Mouse (Mus musculus) Patski (cell line): Measurements from ENCODE around the gene Aqp9. TPM values are rescaled to one million over a fixed set of nuclear protein-coding genes. Genes with fewer than 3 reads are reported as not detected.
A peak's percentile ranks its signal among the peaks of the same experiment; 100 is the strongest.

Experiments
- ATAC-seq: fragments of 100-300 bp; one replicate; pipeline ENCODE4 v1.8.0; 2021
- CTCF ChIA-PET: fragments of 350-600 bp; sonication (Branson Sonifier 250); formaldehyde crosslinking; loops from one replicate; lab custom pipeline; 2022; ENCODE audit warnings: inconsistent platforms; lab: Charles Lee
- POLR2A ChIA-PET: fragments of 350-600 bp; sonication (Branson Sonifier 250); formaldehyde crosslinking; loops from one replicate; lab custom pipeline; 2022; ENCODE audit warnings: antibody characterized with exemption, inconsistent platforms; lab: Charles Lee
- DNase-seq: peaks from one replicate; pipeline ENCODE4 v3.0.0-alpha.2; 2011; ENCODE audit warnings: low read depth, low spot score
- H3K27me3 ChIP-seq: fragments of 371-371 bp; one replicate; pipeline ENCODE4 v1.5.1; 2021
- CTCF ChIP-seq: fragments of 100-300 bp; IDR thresholded peaks from one replicate; pipeline ENCODE4 v1.5.1; 2021
- in situ Hi-C: fragments of 300-500 bp; cut with MboI; formaldehyde crosslinking; loops from 3 replicates; pipeline ENCODE4 v1.11.1; 2018; ENCODE audit warnings: low pct_unique_long_range_greater_than_20kb, mixed read lengths
- polyA plus RNA-seq: library from polyadenylated mRNA; unstranded; gene quantifications from one replicate; pipeline ENCODE4 v1.2.3, GENCODE M21; 2021

Aqp9 gene
- polyA plus RNA-seq, 1 experiment from 2014 or later, result 0.30 TPM

DNA sequence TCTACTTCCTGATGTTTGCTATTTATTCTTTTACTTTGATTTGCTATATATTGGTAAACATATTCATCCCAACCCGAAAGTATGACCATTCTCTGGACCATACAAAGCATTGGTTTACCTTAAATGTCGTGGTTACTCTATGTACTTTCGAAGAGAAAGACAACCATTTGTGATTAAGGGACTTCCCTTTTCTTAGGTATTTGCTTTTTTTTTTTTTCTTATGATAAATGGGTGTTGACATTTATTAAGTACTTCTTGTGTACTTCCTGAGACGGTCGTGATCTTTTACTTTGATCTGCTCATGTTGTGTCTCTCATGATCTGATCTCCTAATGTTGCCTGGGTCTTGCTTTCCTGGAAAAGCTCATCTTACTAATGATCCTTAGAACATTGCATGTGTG, 30.3 kb upstream of the Aqp9 start:
- in situ Hi-C loops, result no loop called here
- TF ChIP-seq CTCF, result no peak
- ATAC-seq (no peak), DNase-seq (no peak)
- ChIA-PET POLR2A (no interaction called here), CTCF (interaction anchor here (0.9 to 3.4 kb wide), 2 partner anchors 10 to 69 kb away, joined by 3 to 17 read pairs; no protein-coding TSS in a partner anchor)
- peaks cover 19% of the 10 kb centered on the region for H3K27me3 ChIP-seq

DNA sequence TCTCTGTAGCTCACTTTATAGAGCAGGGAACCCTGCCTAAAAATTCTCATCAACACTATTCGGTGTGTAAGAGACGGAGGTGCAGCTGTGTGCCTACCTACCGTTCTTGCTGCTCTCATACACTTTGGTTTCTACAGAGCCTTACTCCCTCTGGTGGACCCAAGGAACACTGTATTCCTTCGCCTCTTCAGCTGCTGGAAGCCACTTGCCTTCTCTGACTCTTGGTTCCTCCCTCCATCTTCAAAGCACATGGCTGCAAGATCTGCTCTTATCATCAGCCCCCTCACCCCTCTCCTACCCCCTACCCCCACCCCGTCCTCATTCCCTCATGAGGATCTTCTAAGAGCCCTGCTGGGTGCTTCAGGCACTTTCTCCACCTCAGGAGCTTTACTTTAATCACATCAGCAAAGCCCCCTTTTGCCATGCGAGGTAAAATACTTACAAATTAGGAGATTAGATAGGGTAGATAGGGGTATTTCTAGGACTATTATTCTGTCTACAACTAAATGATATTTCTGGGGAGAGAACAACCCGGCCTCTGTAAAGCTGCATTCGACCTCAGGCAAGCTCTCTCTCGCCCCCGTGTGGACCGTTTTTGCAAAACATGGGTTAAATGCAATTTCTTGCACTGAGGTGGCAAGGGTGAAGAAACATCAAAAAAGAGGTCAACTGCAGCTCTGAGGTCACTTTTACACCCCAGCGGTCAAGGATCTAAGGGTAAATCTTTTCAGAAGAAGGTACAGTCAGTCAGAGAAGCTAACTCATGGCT, 20.3 kb upstream of the Aqp9 start:
- ATAC-seq, result peak; percentile 57

DNA sequence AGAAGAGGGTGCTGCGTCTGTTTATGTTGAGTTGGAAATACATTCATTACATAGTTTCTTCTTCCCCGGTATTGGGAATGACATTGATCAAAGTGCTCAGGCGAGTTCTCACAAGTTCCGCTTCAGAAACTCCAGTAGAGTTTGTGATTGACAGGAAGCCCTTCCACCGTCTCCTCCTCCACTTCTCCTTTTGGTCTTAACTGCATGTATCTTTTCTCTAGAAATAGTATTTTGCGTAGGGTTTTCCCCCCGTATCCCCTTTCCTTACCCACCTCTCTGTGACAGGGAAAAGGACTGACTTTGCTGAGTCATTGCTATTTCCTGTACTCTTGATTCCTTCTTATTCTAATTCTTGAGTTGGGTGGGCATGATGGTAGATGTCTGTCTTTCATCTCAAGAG, 18.9 kb upstream of the Aqp9 start:
- in situ Hi-C loops, result loop anchor here (10.0 kb wide), 2 partner anchors 53 to 523 kb away; no protein-coding TSS in a partner anchor
- DNase-seq (no peak), ATAC-seq (no peak)
- ChIA-PET CTCF (interaction anchor here (1.3 to 2.5 kb wide), 4 partner anchors 24 to 1174 kb away, joined by 3 to 66 read pairs (median 12); no protein-coding TSS in a partner anchor), POLR2A (no interaction called here)
- no peak for TF ChIP-seq CTCF
- peaks cover 4% of the 10 kb centered on the region for H3K27me3 ChIP-seq

More for the DNA sequence above, 20.3 kb upstream of the Aqp9 start:
- TF ChIP-seq CTCF, result peak; percentile 74
- no peak for DNase-seq
- in situ Hi-C loops, result loop anchor here (10.0 kb wide), 2 partner anchors 54 to 524 kb away; no protein-coding TSS in a partner anchor
- ChIA-PET POLR2A (interaction anchor here (0.6 kb wide), 1 partner anchor 41 kb away, joined by 3 read pairs; no protein-coding TSS in a partner anchor), CTCF (interaction anchor here (0.7 to 2.5 kb wide), 25 partner anchors 10 to 1175 kb away, joined by 3 to 66 read pairs (median 4); no protein-coding TSS in a partner anchor)
- H3K27me3 ChIP-seq, result peaks cover 4% of the 10 kb centered on the region

DNA sequence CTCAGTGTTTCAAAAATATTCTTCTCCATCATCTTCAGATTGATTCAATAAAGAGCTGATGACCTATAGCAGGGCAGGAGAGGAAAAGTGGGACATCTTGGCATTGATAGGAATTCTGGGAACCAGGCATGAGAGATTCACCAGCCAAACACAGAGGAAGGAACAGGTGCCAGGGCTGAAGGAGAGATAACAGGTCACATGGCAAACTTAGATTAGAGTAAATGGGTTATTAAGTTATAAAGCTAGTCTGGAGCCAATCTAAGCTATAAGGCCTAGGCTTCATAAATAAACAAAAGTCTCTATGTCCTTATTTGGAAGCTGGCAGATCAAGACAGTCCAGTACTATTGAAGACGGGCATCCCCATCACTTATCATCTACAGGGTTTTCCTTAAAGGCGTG, 17.3 kb upstream of the Aqp9 start:
- ATAC-seq (no peak), DNase-seq (no peak)
- POLR2A ChIA-PET, result no interaction called here
- peaks cover 9% of the 10 kb centered on the region for H3K27me3 ChIP-seq
- in situ Hi-C loops, result loop anchor here (10.0 kb wide), 2 partner anchors 51 to 521 kb away; no protein-coding TSS in a partner anchor
- TF ChIP-seq CTCF, result no peak
- CTCF ChIA-PET, result interaction anchor here (0.8 to 1.0 kb wide), 3 partner anchors 13 to 60 kb away, joined by 3 to 4 read pairs (median 3); no protein-coding TSS in a partner anchor

DNA sequence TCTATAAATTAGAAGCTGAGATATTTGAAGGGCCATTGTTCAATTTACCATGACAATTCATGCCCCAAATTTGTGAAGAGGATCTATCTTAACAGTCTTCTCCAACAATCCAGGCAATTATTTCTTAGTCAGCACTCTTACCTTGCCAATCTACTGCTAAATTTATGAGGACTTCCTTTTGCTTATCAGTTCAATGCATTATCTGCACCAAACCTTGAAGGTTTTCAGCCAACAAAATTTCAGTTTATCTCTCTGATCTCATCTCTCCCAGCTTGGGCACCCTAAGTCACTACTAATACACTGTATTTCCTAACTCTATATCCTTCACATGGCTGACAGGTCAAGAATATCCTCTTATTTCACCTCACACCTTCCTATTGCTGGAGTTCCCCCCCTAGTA, 16.8 kb upstream of the Aqp9 start:
- in situ Hi-C loops, result loop anchor here (10.0 kb wide), 2 partner anchors 50 to 520 kb away; no protein-coding TSS in a partner anchor
- DNase-seq (no peak), ATAC-seq (no peak)
- ChIA-PET CTCF (no interaction called here), POLR2A (no interaction called here)
- no peak for TF ChIP-seq CTCF
- H3K27me3 ChIP-seq, result peaks cover 9% of the 10 kb centered on the region

DNA sequence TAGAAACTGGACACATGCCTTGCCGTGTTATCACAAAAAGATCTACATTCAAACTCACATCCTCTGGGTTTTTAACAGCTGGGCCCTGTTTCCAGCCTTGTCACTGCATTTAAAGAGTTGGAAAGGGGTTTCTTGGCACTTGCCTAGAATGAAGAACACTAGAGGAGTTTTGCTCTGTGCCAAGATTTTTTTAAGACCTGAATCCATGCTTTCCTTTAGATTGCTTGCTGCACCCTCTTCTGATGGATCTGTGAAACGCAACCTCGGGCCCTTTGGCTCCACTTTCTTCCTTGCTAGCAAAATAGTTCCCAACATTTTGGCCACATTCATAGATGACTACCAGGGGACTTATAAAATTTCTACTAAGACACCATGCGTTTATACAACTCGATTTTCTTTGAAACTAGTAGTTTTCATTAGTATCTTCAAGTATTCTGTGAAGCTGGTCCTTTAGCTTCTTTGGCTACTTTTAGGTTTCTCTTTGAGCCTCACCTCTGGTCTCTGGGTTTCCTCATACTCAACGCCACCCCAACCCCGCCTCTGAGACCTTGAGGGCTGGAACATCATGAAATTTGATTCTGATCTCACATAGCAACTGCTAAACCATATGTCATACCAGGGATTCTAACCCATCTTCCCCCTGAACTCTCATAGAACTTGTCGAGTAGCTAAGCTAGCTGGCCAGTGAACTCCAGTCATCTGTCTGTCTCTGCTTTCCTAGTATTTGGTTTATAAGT, 11.7 kb upstream of the Aqp9 start:
- DNase-seq, result no peak
- peak; percentile 46 for TF ChIP-seq CTCF
- POLR2A ChIA-PET, result interaction anchor here (1.0 kb wide), 1 partner anchor 39 kb away, joined by 3 read pairs; no protein-coding TSS in a partner anchor
- in situ Hi-C loops, result loop anchor here (10.0 kb wide), 2 partner anchors 45 to 515 kb away; no protein-coding TSS in a partner anchor
- CTCF ChIA-PET, result interaction anchor here (1.2 kb wide), 1 partner anchor 52 kb away, joined by 3 read pairs; no protein-coding TSS in a partner anchor
- no peak for ATAC-seq
- H3K27me3 ChIP-seq, result peaks cover 26% of the 10 kb centered on the region

DNA sequence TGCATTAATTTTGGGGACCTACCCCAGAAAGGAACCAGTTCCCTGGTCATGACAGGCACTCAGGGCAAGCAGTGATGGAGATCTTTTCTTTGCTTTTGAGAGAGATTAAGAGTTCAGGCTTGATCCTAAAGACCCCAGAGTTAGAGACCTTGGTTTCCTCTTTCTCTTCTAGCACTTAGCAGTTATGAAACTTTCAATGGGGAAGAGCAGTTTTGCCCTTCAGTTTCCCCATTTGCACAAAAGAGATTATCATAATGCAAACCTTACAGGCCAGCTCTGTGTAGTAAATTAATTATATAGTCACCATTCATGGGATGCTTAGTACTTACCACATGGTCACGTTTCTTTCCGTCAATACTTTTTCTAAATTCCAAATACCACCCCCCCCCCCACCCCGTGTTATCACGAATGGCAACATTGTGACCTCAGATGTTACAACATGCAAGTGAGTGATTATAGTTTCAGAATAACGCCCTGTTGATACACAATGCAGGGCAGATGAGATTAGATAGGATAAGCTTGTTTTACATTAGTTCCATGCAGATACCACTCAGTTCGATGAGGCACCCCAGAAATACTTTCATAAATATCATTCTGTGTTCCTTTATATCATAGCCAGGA, 10.9 kb upstream of the Aqp9 start:
- in situ Hi-C loops, result no loop called here
- ATAC-seq, result no peak
- CTCF ChIA-PET, result interaction anchor here (1.2 kb wide), 1 partner anchor 51 kb away, joined by 3 read pairs; no protein-coding TSS in a partner anchor

DNA sequence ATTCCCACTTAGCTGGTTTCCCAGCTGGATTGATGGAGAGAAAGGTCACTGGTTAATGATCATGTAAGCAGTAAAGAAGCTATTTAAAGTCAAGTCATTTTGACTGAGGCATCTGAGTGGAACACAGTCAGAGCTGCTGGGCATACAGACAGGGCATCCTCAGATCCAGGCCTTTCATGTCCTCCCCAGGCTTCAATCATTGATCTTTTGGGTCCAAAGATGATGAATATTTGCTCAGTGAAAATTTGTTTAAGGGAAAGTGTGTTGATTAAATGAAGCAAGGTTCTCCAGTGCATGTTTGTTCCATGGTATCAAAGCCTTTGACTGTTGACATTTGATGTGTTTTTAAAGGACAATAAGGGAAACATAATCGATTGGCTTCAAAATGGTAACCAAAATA, 7.2 kb upstream of the Aqp9 start:
- no peak for DNase-seq
- H3K27me3 ChIP-seq, result peaks cover 37% of the 10 kb centered on the region
- ChIA-PET POLR2A (no interaction called here), CTCF (interaction anchor here (0.8 kb wide), 1 partner anchor 13 kb away, joined by 5 read pairs; no protein-coding TSS in a partner anchor)
- ATAC-seq, result no peak
- in situ Hi-C loops, result no loop called here
- TF ChIP-seq CTCF, result no peak

More for the DNA sequence above, 10.9 kb upstream of the Aqp9 start:
- POLR2A ChIA-PET, result interaction anchor here (1.0 kb wide), 1 partner anchor 38 kb away, joined by 3 read pairs; no protein-coding TSS in a partner anchor
- H3K27me3 ChIP-seq, result peaks cover 29% of the 10 kb centered on the region
- TF ChIP-seq CTCF, result no peak
- DNase-seq, result no peak

DNA sequence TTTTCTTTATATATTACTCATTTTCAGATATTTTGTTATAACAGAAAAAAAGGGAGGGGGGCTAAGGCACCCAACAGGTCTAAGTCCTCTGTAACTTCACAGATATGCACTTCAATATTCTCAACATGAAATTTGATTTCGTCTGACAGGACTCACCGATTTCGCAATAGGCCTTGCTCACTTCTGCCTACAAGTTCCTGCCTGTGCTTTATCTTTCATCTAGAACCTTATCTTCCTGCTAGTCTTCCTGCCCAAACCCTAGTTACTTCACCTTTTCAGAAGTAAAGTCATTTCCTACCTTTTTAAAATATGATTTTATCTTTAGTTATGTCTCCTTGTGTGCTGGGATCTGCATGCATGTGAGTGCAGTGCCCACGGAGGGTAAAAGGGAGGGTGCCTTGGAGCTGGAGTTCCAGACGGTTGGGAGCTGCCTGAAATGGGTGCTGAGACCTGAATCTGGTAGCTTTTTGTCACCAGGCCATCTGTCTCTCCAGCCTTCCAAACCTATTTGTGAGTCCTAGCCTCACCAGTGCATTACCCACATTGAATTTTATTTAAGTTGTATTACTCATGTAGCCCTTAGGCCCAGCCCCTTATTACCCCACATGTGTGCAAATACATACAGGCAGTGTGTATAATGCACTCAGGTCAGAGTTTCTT, 6.0 kb upstream of the Aqp9 start:
- ChIA-PET POLR2A (no interaction called here), CTCF (interaction anchor here (0.8 to 1.5 kb wide), 2 partner anchors 14 kb away, joined by 5 read pairs; no protein-coding TSS in a partner anchor)
- DNase-seq (no peak), ATAC-seq (no peak)
- no peak for TF ChIP-seq CTCF
- H3K27me3 ChIP-seq, result peaks cover 42% of the 10 kb centered on the region
- in situ Hi-C loops, result no loop called here
